Mouse (Mus musculus): ENCODE data around the gene Ms4a14. TPM values are rescaled to one million over a fixed set of nuclear protein-coding genes. Genes with fewer than 3 reads are reported as not detected.
"Not testable (repeated sequence)": the region's sequence is repeated elsewhere in the genome, so short reads cannot be mapped to it uniquely, and the experiment has no call there.

The Ms4a14 gene
- polyA plus RNA-seq, 1 experiment from 2014 or later = 0.12 TPM

DNA sequence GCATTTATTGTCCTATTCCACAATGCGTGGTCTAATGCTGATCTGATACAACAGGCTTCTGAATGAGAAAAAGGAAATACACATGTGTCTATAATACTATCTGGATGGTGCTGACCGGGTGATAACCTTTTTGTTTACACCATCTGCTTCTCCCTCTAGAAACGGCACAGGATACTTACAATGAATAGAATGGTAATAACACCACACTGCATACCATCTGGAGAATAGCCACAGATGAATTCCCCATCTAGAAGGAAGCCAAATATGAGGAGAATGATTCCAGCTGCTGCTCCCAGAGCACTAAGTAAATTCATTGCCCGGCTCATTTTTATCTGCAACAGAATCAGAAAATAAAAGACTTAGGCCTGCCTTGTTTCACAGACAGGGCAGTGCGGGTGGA lies 37.8 kb downstream of the Ms4a14 start:
- Histone ChIP-seq H3K9ac (ENCODE audit: low read depth, low read length) (no peak overlapping the region), H3K4me1 (replicated peaks; ENCODE audit: control insufficient read depth, insufficient read depth, low read length) (no peaks in the 10 kb centered on the region), H3K36me3 (ENCODE audit: control insufficient read depth, insufficient read depth, low read length) (no peaks in the 10 kb centered on the region), H3K4me2 (replicated peaks; ENCODE audit: low read depth, low read length) (no peak overlapping the region), H3K27me3 (ENCODE audit: control insufficient read depth, insufficient read depth, low read length) (no peaks in the 10 kb centered on the region), H3K9me3 (ENCODE audit: control insufficient read depth, low read length) (no peaks in the 10 kb centered on the region), H3K27ac (ENCODE audit: low read depth, low read length) (no peak overlapping the region), H3K4me3 (ENCODE audit: low read depth, low read length) (no peak overlapping the region)
- ATAC-seq (ENCODE audit: low FRiP score) = no peak
- WGBS = 74% methylated on average over 5 of the region's 5 CpGs
- DNase-seq (ENCODE audit: low spot score) = no peak

DNA sequence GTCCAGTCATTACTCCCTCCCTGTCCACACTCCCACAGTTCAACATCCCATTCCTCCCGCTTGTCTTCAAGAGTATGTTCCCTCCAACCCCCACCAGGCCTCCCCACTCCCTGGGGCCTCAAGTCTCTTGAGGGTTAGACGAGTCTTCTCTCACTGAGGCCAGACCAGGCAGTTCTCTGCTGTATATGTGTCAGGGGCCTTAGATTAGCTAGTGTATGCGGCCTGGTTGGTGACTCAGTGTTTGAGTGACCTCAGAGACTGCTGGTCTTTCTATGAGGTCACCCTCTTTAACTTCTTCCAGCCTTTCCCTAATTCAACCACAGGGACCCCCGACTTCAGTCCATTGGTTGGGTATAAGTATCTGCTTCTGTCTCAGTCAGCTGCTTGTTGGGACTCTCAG lies 47.3 kb downstream of the Ms4a14 start:
- H3K4me3 ChIP-seq (ENCODE audit: low read depth, low read length) = no peak overlapping the region
- H3K27ac ChIP-seq (ENCODE audit: low read depth, low read length) = no peak overlapping the region
- WGBS = 75% methylated on average over 4 of the region's 4 CpGs
- H3K4me2 ChIP-seq (replicated peaks; ENCODE audit: low read depth, low read length) = no peak overlapping the region
- DNase-seq (ENCODE audit: low spot score) = no peak
- no peaks in the 10 kb centered on the region for H3K4me1 ChIP-seq (replicated peaks; ENCODE audit: control insufficient read depth, insufficient read depth, low read length)
- no peak overlapping the region for H3K9ac ChIP-seq (ENCODE audit: low read depth, low read length)
- no peaks in the 10 kb centered on the region for H3K27me3 ChIP-seq (ENCODE audit: control insufficient read depth, insufficient read depth, low read length)
- no peaks in the 10 kb centered on the region for H3K36me3 ChIP-seq (ENCODE audit: control insufficient read depth, insufficient read depth, low read length)
- no peaks in the 10 kb centered on the region for H3K9me3 ChIP-seq (ENCODE audit: control insufficient read depth, low read length)
- ATAC-seq (ENCODE audit: low FRiP score) = no peak

DNA sequence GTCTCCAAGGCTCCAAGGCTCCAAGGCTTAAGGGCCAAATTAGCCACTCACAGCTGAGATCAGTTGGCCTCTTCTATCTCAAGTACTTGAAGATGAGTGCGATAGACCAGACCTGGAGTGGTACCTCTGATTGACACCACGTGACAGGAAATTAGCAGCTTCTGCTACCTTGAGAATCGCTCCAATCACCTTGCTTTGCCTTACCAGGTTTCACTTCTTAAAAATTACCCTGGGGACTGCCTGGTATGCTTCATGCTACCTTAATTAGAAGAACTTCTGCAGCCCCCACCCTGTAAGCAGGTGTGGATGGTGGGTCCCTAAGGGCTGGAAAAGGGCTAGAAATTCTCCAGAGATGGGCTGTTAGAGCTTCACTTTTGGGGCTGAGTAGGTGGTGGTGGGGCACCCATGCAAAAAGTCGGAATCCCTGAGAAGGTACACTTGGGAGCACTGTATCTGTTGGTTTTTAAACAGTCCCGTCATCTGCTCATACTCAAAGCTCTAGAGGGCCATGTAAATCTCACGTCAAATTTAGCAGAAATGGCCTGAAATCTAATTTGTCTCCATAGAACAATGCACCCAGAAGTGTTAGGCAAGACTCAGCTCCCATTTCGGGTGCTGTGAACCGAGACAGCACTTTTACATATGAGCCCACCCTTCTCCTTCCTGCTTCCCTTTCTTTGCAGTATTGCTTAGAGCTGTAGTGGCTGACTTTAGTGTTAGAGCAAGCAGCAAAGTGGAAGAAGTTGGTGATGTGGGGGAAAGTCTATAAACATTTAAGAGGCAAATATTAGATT lies 48.0 kb downstream of the Ms4a14 start, which contains the start of gene Ms4a1:
TSS of gene Ms4a1 (minus strand) at position 190 of the 794 bp plus-strand sequence.
- Histone ChIP-seq H3K4me3 (ENCODE audit: low read depth, low read length) (no peak within 1 kb of the TSS), H3K9ac (ENCODE audit: low read depth, low read length) (no peak within 1 kb of the TSS), H3K9me3 (ENCODE audit: control insufficient read depth, low read length) (no peaks in the 10 kb centered on the region), H3K36me3 (ENCODE audit: control insufficient read depth, insufficient read depth, low read length) (no peaks in the 10 kb centered on the region), H3K27ac (ENCODE audit: low read depth, low read length) (no peak within 1 kb of the TSS), H3K4me1 (replicated peaks; ENCODE audit: control insufficient read depth, insufficient read depth, low read length) (no peaks in the 10 kb centered on the region), H3K27me3 (ENCODE audit: control insufficient read depth, insufficient read depth, low read length) (no peaks in the 10 kb centered on the region), H3K4me2 (replicated peaks; ENCODE audit: low read depth, low read length) (no peak within 1 kb of the TSS)
- WGBS = 78% methylated on average over 8 of the region's 8 CpGs
- no peak for DNase-seq (ENCODE audit: low spot score)
- ATAC-seq (ENCODE audit: low FRiP score) = no peak

DNA sequence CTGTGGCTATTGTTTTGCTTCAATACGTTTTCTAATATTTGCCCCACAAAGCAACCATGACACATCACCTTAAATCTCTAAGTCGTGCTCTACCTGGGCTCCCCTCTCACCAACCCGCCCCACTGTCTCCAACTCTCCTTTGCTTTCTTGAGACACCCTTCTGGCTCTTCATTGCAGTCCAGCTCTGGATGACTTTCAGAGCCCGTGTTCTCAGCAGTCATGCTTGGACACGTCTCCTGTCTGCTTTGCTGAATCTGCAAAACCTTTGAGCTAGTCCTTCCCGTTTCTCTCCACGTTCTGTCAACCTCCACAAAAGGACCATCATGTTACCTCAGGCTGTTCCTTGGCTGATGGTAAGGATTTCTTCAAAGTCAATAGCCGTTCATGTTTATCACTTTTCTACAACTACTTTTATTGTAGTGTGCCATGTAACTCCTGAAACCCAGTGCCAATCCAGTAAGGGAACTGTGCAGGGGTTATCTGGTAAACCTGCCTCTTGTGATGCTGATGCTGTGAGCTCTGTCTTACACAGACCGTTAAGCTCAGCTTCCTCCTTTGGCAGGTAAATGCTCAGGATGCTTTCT lies 49.6 kb downstream of the Ms4a14 start:
- Histone ChIP-seq H3K36me3 (ENCODE audit: control insufficient read depth, insufficient read depth, low read length) (no peaks in the 10 kb centered on the region), H3K9me3 (ENCODE audit: control insufficient read depth, low read length) (no peaks in the 10 kb centered on the region), H3K4me2 (replicated peaks; ENCODE audit: low read depth, low read length) (no peak overlapping the region), H3K4me1 (replicated peaks; ENCODE audit: control insufficient read depth, insufficient read depth, low read length) (no peaks in the 10 kb centered on the region), H3K27me3 (ENCODE audit: control insufficient read depth, insufficient read depth, low read length) (no peaks in the 10 kb centered on the region), H3K4me3 (ENCODE audit: low read depth, low read length) (no peak overlapping the region), H3K27ac (ENCODE audit: low read depth, low read length) (no peak overlapping the region), H3K9ac (ENCODE audit: low read depth, low read length) (no peak overlapping the region)
- WGBS = 89% methylated on average over 9 of the region's 9 CpGs
- ATAC-seq (ENCODE audit: low FRiP score) = no peak
- DNase-seq (ENCODE audit: low spot score) = no peak

DNA sequence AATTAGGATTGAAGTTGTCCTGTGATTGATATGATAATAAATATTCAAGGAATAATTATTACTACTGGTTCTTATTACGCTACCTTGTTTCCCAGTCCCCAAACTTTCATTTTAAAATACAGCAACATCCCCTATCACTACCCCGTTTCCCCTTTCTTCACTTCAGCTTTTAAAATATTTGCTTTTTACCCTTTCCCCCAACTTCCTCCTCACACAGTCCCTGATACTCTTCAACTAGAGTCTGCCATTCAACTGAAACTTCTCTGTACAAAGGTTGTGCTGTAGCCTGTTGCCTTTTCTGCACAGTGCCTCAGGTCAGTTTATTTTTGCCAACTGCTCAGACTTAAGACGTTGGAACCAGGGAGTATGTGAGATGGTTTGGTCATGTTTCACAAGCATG lies 50.7 kb downstream of the Ms4a14 start:
- no peak overlapping the region for H3K27ac ChIP-seq (ENCODE audit: low read depth, low read length)
- no peak for DNase-seq (ENCODE audit: low spot score)
- H3K4me1 ChIP-seq (replicated peaks; ENCODE audit: control insufficient read depth, insufficient read depth, low read length) = no peaks in the 10 kb centered on the region

DNA sequence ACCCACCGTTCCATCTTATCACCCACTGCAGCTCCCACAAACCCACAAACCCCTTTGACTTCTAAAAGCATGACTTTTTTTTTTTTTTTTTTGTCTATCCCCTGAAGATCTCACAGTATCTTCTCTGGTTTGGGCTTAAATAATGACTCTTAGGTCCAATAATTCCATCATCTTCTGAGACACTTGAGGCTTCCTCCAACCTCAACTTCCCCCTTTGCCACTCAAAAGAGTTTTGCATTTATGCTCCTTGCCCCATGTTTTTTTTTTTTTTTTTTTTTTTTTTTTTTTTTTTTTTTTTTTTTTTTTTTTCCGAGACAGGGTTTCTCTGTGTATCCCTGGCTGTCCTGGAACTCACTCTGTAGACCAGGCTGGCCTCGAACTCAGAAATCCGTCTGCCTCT lies 51.3 kb downstream of the Ms4a14 start:
- not testable (repeated sequence) for H3K4me2 ChIP-seq (replicated peaks; ENCODE audit: low read depth, low read length); H3K9me3 ChIP-seq (ENCODE audit: control insufficient read depth, low read length); H3K9ac ChIP-seq (ENCODE audit: low read depth, low read length); H3K4me1 ChIP-seq (replicated peaks; ENCODE audit: control insufficient read depth, insufficient read depth, low read length); DNase-seq (ENCODE audit: low spot score); H3K4me3 ChIP-seq (ENCODE audit: low read depth, low read length); H3K27me3 ChIP-seq (ENCODE audit: control insufficient read depth, insufficient read depth, low read length); ATAC-seq (ENCODE audit: low FRiP score); H3K27ac ChIP-seq (ENCODE audit: low read depth, low read length); H3K36me3 ChIP-seq (ENCODE audit: control insufficient read depth, insufficient read depth, low read length)
- WGBS = 79% methylated on average over 4 of the region's 4 CpGs

More for the DNA sequence above, 50.7 kb downstream of the Ms4a14 start:
- no peak for ATAC-seq (ENCODE audit: low FRiP score)
- Histone ChIP-seq H3K27me3 (ENCODE audit: control insufficient read depth, insufficient read depth, low read length) (no peaks in the 10 kb centered on the region), H3K36me3 (ENCODE audit: control insufficient read depth, insufficient read depth, low read length) (no peaks in the 10 kb centered on the region), H3K9me3 (ENCODE audit: control insufficient read depth, low read length) (no peaks in the 10 kb centered on the region), H3K9ac (ENCODE audit: low read depth, low read length) (no peak overlapping the region), H3K4me2 (replicated peaks; ENCODE audit: low read depth, low read length) (no peak overlapping the region), H3K4me3 (ENCODE audit: low read depth, low read length) (no peak overlapping the region)
- WGBS = 89% methylated on average over 3 of the region's 3 CpGs

DNA sequence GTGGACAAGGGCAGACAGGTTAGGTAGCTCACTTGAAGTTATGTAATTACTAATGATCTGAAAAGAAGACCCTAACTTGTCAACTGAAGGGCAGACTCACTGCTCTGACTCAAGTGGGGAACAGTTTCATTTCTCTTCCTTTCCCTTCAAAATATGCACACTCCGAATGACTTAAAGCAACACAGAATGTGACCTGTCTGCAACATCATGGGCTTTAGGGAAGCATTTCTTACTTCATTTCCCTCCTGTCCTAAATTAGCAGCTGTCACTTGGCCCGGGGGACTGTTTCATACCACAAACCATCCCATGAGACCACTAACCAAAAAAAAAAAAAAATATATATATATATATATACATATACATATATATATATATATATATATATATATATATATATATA lies 52.7 kb downstream of the Ms4a14 start:
- ATAC-seq (ENCODE audit: low FRiP score) (no peak), DNase-seq (ENCODE audit: low spot score) (no peak)
- H3K4me3 ChIP-seq (ENCODE audit: low read depth, low read length) = no peak overlapping the region
- 82% methylated on average over 2 of the region's 2 CpGs for WGBS
- H3K9me3 ChIP-seq (ENCODE audit: control insufficient read depth, low read length) = no peaks in the 10 kb centered on the region
- no peaks in the 10 kb centered on the region for H3K27me3 ChIP-seq (ENCODE audit: control insufficient read depth, insufficient read depth, low read length)
- H3K4me1 ChIP-seq (replicated peaks; ENCODE audit: control insufficient read depth, insufficient read depth, low read length) = no peaks in the 10 kb centered on the region
- no peaks in the 10 kb centered on the region for H3K36me3 ChIP-seq (ENCODE audit: control insufficient read depth, insufficient read depth, low read length)
- no peak overlapping the region for H3K27ac ChIP-seq (ENCODE audit: low read depth, low read length)
- no peak overlapping the region for H3K4me2 ChIP-seq (replicated peaks; ENCODE audit: low read depth, low read length)
- no peak overlapping the region for H3K9ac ChIP-seq (ENCODE audit: low read depth, low read length)
